Mouse (Mus musculus) neural tube, embryonic 13.5 days (tissue): ENCODE data around the gene Ensa. TPM values are rescaled to one million over a fixed set of nuclear protein-coding genes. Genes with fewer than 3 reads are reported as not detected.
A peak's percentile ranks its signal among the peaks of the same experiment; 100 is the strongest.
"Not testable (repeated sequence)": the region's sequence is repeated elsewhere in the genome, so short reads cannot be mapped to it uniquely, and the experiment has no call there.

ENCODE experiments used
- ATAC-seq: fragments of 200-750 bp; cut with Nextera tagmentation; 2 replicates; pipeline ENCODE4 v1.8.0; 2017; ENCODE audit warnings: low read depth, mild to moderate bottlenecking, moderate TSS enrichment, moderate library complexity
- H3K27ac ChIP-seq: fragments of 300-500 bp; sonication (generic); replicated peaks from 2 replicates; pipeline ENCODE4 v1.5.1; 2015; ENCODE audit warnings: moderate library complexity, mild to moderate bottlenecking, inconsistent platforms
- H3K27me3 ChIP-seq: fragments of 300-500 bp; sonication (generic); 2 replicates; pipeline ENCODE4 v1.6.1; 2015; ENCODE audit warnings: mild to moderate bottlenecking, inconsistent platforms
- H3K36me3 ChIP-seq: fragments of 300-500 bp; sonication (generic); 2 replicates; pipeline ENCODE4 v1.6.1; 2015; ENCODE audit warnings: mild to moderate bottlenecking, inconsistent platforms
- H3K4me1 ChIP-seq: fragments of 300-500 bp; sonication (generic); replicated peaks from 2 replicates; pipeline ENCODE4 v1.6.1; 2015; ENCODE audit warnings: inconsistent platforms
- H3K4me2 ChIP-seq: fragments of 300-500 bp; sonication (generic); 2 replicates; pipeline ENCODE4 v1.6.1; 2015; ENCODE audit warnings: inconsistent platforms, mild to moderate bottlenecking, moderate library complexity
- H3K4me3 ChIP-seq: fragments of 300-500 bp; sonication (generic); 2 replicates; pipeline ENCODE4 v1.5.1; 2015; ENCODE audit warnings: mild to moderate bottlenecking, inconsistent platforms
- H3K9ac ChIP-seq: fragments of 300-500 bp; sonication (generic); 2 replicates; pipeline ENCODE4 v1.6.1; 2015; ENCODE audit warnings: moderate library complexity, mild to moderate bottlenecking, inconsistent platforms
- H3K9me3 ChIP-seq: fragments of 300-500 bp; sonication (generic); 2 replicates; pipeline ENCODE4 v1.6.1; 2016; ENCODE audit warnings: inconsistent platforms
- WGBS: fragments of 180-500 bp; shearing (Covaris S2); methylation state at CpG from one replicate; pipeline ENCODE4 v1.1.7; 2015; 5-methylcytosine and 5-hydroxymethylcytosine counted together
- polyA plus RNA-seq: library from polyadenylated mRNA; unstranded; fragments of >200 nt; fragmentation: Nextera tagmentation; extraction: Ambion mirVana; gene quantifications from 2 replicates; pipeline ENCODE4 v1.2.1, GENCODE M21; 2015

The Ensa gene
- polyA plus RNA-seq, 1 experiment from 2014 or later = 96.1 TPM

GRCm38 (mm10) chr3:95650276-95651032 is 25.7 kb downstream of the Ensa start:
- Histone ChIP-seq H3K4me1 (peaks cover 9% of the 10 kb centered on the region; the same call in 1 of the 2 replicates), H3K4me3 (no peak overlapping the region), H3K27me3 (no peaks in the 10 kb centered on the region), H3K9me3 (no peaks in the 10 kb centered on the region), H3K9ac (no peak overlapping the region), H3K36me3 (no peaks in the 10 kb centered on the region), H3K27ac (no peak overlapping the region), H3K4me2 (no peak overlapping the region)
- WGBS = 76% methylated on average over 6 of the region's 6 CpGs
- no peak for ATAC-seq

- H3K9me3 ChIP-seq = no peaks in the 10 kb centered on the region
- H3K4me3 ChIP-seq = no peak overlapping the region
- H3K27ac ChIP-seq = no peak overlapping the region
- WGBS = 85% methylated on average over 3 of the region's 3 CpGs
- H3K27me3 ChIP-seq = no peaks in the 10 kb centered on the region
- H3K36me3 ChIP-seq = no peaks in the 10 kb centered on the region
- ATAC-seq = no peak
- no peak overlapping the region for H3K9ac ChIP-seq
- H3K4me1 ChIP-seq = peaks cover 9% of the 10 kb centered on the region; the same call in 1 of the 2 replicates
- no peak overlapping the region for H3K4me2 ChIP-seq
Observed at GRCm38 (mm10) chr3:95651033-95651373, 26.2 kb downstream of the Ensa start.

- Histone ChIP-seq H3K27ac (no peak overlapping the region), H3K9ac (no peak overlapping the region), H3K4me1 (peaks cover 9% of the 10 kb centered on the region; the same call in 1 of the 2 replicates), H3K27me3 (no peaks in the 10 kb centered on the region), H3K9me3 (no peaks in the 10 kb centered on the region), H3K36me3 (no peaks in the 10 kb centered on the region), H3K4me3 (no peak overlapping the region), H3K4me2 (no peak overlapping the region)
- WGBS = 89% methylated on average over 16 of the region's 16 CpGs
- ATAC-seq = no peak
Observed at GRCm38 (mm10) chr3:95651391-95652203, 26.8 kb downstream of the Ensa start.

GRCm38 (mm10) chr3:95652204-95652811 is 27.5 kb downstream of the Ensa start:
- no peak overlapping the region for H3K4me2 ChIP-seq
- ATAC-seq = no peak
- no peak overlapping the region for H3K4me3 ChIP-seq
- H3K36me3 ChIP-seq = no peaks in the 10 kb centered on the region
- no peak overlapping the region for H3K9ac ChIP-seq
- H3K9me3 ChIP-seq = no peaks in the 10 kb centered on the region
- no peak overlapping the region for H3K27ac ChIP-seq
- WGBS = 61% methylated on average over 7 of the region's 7 CpGs
- H3K27me3 ChIP-seq = no peaks in the 10 kb centered on the region
- peaks cover 9% of the 10 kb centered on the region; the same call in 1 of the 2 replicates for H3K4me1 ChIP-seq

GRCm38 (mm10) chr3:95652871-95653270 is 28.1 kb downstream of the Ensa start:
- 20% methylated on average over 6 of the region's 6 CpGs for WGBS
- no peaks in the 10 kb centered on the region for H3K9me3 ChIP-seq
- ATAC-seq = no peak

GRCm38 (mm10) chr3:95653473-95654034 is 28.8 kb downstream of the Ensa start:
- WGBS = 32% methylated on average over 11 of the region's 11 CpGs
- H3K9me3 ChIP-seq = no peaks in the 10 kb centered on the region

More at GRCm38 (mm10) chr3:95652871-95653270, 28.1 kb downstream of the Ensa start:
- peaks cover 13% of the 10 kb centered on the region for H3K4me1 ChIP-seq
- H3K4me2 ChIP-seq = no peak overlapping the region
- no peak overlapping the region for H3K4me3 ChIP-seq
- H3K9ac ChIP-seq = no peak overlapping the region
- no peak overlapping the region for H3K27ac ChIP-seq
- H3K27me3 ChIP-seq = no peaks in the 10 kb centered on the region
- no peaks in the 10 kb centered on the region for H3K36me3 ChIP-seq

GRCm38 (mm10) chr3:95654371-95654770 is 29.6 kb downstream of the Ensa start:
- not testable (repeated sequence) for H3K4me3 ChIP-seq

More at GRCm38 (mm10) chr3:95653473-95654034, 28.8 kb downstream of the Ensa start:
- H3K4me1 ChIP-seq = peaks cover 15% of the 10 kb centered on the region
- ATAC-seq = no peak
- H3K4me3 ChIP-seq = no peak overlapping the region
- H3K36me3 ChIP-seq = no peaks in the 10 kb centered on the region
- no peak overlapping the region for H3K27ac ChIP-seq
- no peaks in the 10 kb centered on the region for H3K27me3 ChIP-seq
- no peak overlapping the region for H3K4me2 ChIP-seq
- H3K9ac ChIP-seq = no peak overlapping the region

GRCm38 (mm10) chr3:95655437-95655836 is 30.6 kb downstream of the Ensa start:
- H3K27me3 ChIP-seq = no peaks in the 10 kb centered on the region
- peaks cover 3% of the 10 kb centered on the region; the same call in 1 of the 2 replicates for H3K36me3 ChIP-seq
- peaks cover 19% of the 10 kb centered on the region for H3K4me1 ChIP-seq
- H3K4me2 ChIP-seq = no peak overlapping the region
- ATAC-seq = no peak
- no peak overlapping the region for H3K4me3 ChIP-seq
- H3K9ac ChIP-seq = no peak overlapping the region
- 93% methylated on average over 5 of the region's 5 CpGs for WGBS
- H3K9me3 ChIP-seq = no peaks in the 10 kb centered on the region
- no peak overlapping the region for H3K27ac ChIP-seq

More at GRCm38 (mm10) chr3:95654371-95654770, 29.6 kb downstream of the Ensa start:
- H3K36me3 ChIP-seq, ATAC-seq, H3K9me3 ChIP-seq, H3K9ac ChIP-seq, H3K27me3 ChIP-seq, H3K4me2 ChIP-seq, H3K27ac ChIP-seq: not testable (repeated sequence)
- 92% methylated on average over 3 of the region's 3 CpGs for WGBS
- H3K4me1 ChIP-seq = peaks cover 15% of the 10 kb centered on the region

GRCm38 (mm10) chr3:95657108-95657507 is 32.3 kb downstream of the Ensa start:
- Histone ChIP-seq H3K27me3 (no peaks in the 10 kb centered on the region), H3K4me3 (no peak overlapping the region), H3K4me1 (peaks cover 36% of the 10 kb centered on the region), H3K9me3 (no peaks in the 10 kb centered on the region), H3K9ac (no peak overlapping the region), H3K4me2 (no peak overlapping the region), H3K27ac (no peak overlapping the region), H3K36me3 (peaks cover 15% of the 10 kb centered on the region)
- ATAC-seq = no peak
- WGBS = 98% methylated on average over 3 of the region's 3 CpGs

- H3K27me3 ChIP-seq = no peaks in the 10 kb centered on the region
- peak overlapping the region; percentile 99 for H3K27ac ChIP-seq
- no peak for ATAC-seq
- 85% methylated on average over 3 of the region's 3 CpGs for WGBS
- peak overlapping the region; percentile 99 for H3K9ac ChIP-seq
- H3K4me2 ChIP-seq = peak overlapping the region; percentile 93
- H3K4me3 ChIP-seq = peak overlapping the region; percentile 87
- peaks cover 20% of the 10 kb centered on the region for H3K36me3 ChIP-seq
- peaks cover 42% of the 10 kb centered on the region for H3K4me1 ChIP-seq
- no peaks in the 10 kb centered on the region for H3K9me3 ChIP-seq
Observed at GRCm38 (mm10) chr3:95657711-95658110, 32.9 kb downstream of the Ensa start.

- WGBS = under 1% methylated on average over 38 of the region's 43 CpGs
- H3K27me3 ChIP-seq = no peaks in the 10 kb centered on the region
Observed at GRCm38 (mm10) chr3:95658236-95658867, 33.6 kb downstream of the Ensa start, which contains the start of gene Mcl1. Gene Mcl1, plus strand, starts transcription at chr3:95658788.

More at GRCm38 (mm10) chr3:95658236-95658867, 33.6 kb downstream of the Ensa start, which contains the start of gene Mcl1:
- Histone ChIP-seq H3K4me2 (peak within 1 kb of the TSS; percentile 93), H3K9me3 (no peaks in the 10 kb centered on the region), H3K9ac (peak within 1 kb of the TSS; percentile 99), H3K27ac (peak within 1 kb of the TSS; percentile 99), H3K36me3 (peaks cover 26% of the 10 kb centered on the region), H3K4me3 (peak within 1 kb of the TSS; percentile 87), H3K4me1 (peaks cover 47% of the 10 kb centered on the region)
- ATAC-seq = peak; percentile 98
